Mouse (Mus musculus): Measurements from ENCODE around the gene B4galt1. TPM values are rescaled to one million over a fixed set of nuclear protein-coding genes. Genes with fewer than 3 reads are reported as not detected.
A peak's percentile ranks its signal among the peaks of the same experiment; 100 is the strongest.

The B4galt1 gene
- polyA plus RNA-seq, 1 experiment from 2014 or later, result 74.5 TPM

DNA sequence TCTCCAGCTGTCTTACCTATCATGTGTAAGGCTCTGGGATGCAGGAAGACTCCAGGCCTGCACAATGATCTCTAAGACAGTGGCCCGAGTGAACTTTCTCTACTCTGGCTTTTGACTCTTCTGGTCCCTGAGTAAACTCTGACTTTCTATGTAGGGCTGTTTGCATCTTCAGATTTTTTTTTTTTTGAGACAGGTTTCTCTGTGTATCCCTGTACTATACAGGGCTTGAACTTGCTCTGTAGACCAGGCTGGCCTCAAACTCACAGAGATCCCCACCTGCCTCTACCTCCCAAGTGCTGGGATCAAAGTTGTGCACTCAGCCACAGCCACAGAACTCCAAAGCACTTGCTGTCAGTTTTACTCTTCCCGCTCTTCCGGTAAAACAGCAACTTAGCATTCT, 16.8 kb downstream of the B4galt1 start:
- H3K4me3 ChIP-seq, result no peak overlapping the region
- peaks cover 38% of the 10 kb centered on the region for H3K4me1 ChIP-seq
- no peak for ATAC-seq (ENCODE audit: borderline replicate concordance, extremely low read depth, low FRiP score, low TSS enrichment)
- peak overlapping the region; percentile 83 for H3K27ac ChIP-seq
- H3K9me3 ChIP-seq, result no peaks in the 10 kb centered on the region
- WGBS, result 26% methylated on average over 3 of the region's 3 CpGs
- no peaks in the 10 kb centered on the region for H3K36me3 ChIP-seq
- H3K4me2 ChIP-seq, result peak overlapping the region; percentile 32; the same call in 1 of the 2 replicates
- H3K9ac ChIP-seq, result no peak overlapping the region
- no peaks in the 10 kb centered on the region for H3K27me3 ChIP-seq

GRCm38 (mm10) chr4:40834872-40835271, 18.9 kb downstream of the B4galt1 start:
- Histone ChIP-seq H3K9ac (no peak overlapping the region), H3K4me3 (no peak overlapping the region), H3K4me2 (no peak overlapping the region), H3K9me3 (no peaks in the 10 kb centered on the region), H3K4me1 (peaks cover 36% of the 10 kb centered on the region), H3K27ac (no peak overlapping the region), H3K27me3 (no peaks in the 10 kb centered on the region), H3K36me3 (no peaks in the 10 kb centered on the region)
- 82% methylated on average over 5 of the region's 5 CpGs for WGBS
- no peak for ATAC-seq (ENCODE audit: borderline replicate concordance, extremely low read depth, low FRiP score, low TSS enrichment)

- no peak for ATAC-seq (ENCODE audit: borderline replicate concordance, extremely low read depth, low FRiP score, low TSS enrichment)
- Histone ChIP-seq H3K4me2 (no peak overlapping the region), H3K27ac (no peak overlapping the region), H3K4me1 (peaks cover 33% of the 10 kb centered on the region), H3K9me3 (no peaks in the 10 kb centered on the region), H3K27me3 (no peaks in the 10 kb centered on the region), H3K36me3 (no peaks in the 10 kb centered on the region), H3K4me3 (no peak overlapping the region), H3K9ac (no peak overlapping the region)
- 90% methylated on average over 4 of the region's 4 CpGs for WGBS
These were observed 19.5 kb downstream of the B4galt1 start for GRCm38 (mm10) chr4:40834232-40834786.

DNA sequence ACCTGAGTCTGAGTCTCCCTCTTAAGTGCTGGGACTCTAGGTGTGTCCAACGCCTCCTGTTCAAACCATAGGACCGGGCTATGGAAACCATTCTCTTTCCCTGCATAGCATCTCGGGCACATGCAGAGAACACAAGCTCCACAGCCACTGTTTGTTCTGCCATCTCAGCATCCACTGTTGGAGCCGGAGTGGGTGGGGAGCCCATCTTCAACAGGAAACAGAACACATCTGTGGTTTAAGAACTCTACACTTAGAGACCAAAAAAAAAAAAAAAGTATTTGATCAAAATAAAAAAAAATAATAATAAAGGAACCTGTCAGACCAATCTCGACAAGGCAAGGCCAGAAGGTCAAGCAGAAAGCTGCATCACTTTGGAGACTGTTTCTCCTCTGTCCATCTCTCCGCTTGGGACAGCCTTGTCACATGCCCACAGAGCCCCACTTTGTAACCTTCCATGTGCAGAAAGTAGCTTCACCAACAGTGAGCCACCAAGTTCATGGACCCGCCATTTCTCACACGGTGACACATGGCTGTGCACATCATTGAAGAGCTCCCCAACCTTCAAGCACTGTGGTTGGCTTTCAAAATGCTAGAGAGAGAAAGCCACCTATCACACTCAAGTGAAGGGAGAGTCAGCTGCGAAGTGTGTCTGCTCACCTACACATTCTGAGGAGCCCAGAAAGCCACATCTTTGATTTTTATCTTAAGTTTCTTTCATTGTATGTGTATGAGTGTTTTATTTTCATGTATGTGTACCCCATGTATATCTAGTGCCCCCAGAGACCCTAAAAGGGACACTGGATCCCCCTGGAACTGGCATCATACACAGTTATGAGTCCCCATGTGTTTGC, 20.2 kb downstream of the B4galt1 start:
- peaks cover 26% of the 10 kb centered on the region for H3K4me1 ChIP-seq
- H3K36me3 ChIP-seq, result no peaks in the 10 kb centered on the region
- H3K4me2 ChIP-seq, result no peak overlapping the region
- WGBS, result 88% methylated on average over 9 of the region's 9 CpGs
- ATAC-seq (ENCODE audit: borderline replicate concordance, extremely low read depth, low FRiP score, low TSS enrichment), result no peak
- H3K4me3 ChIP-seq, result no peak overlapping the region
- H3K27ac ChIP-seq, result no peak overlapping the region
- no peaks in the 10 kb centered on the region for H3K27me3 ChIP-seq
- no peaks in the 10 kb centered on the region for H3K9me3 ChIP-seq
- no peak overlapping the region for H3K9ac ChIP-seq

DNA sequence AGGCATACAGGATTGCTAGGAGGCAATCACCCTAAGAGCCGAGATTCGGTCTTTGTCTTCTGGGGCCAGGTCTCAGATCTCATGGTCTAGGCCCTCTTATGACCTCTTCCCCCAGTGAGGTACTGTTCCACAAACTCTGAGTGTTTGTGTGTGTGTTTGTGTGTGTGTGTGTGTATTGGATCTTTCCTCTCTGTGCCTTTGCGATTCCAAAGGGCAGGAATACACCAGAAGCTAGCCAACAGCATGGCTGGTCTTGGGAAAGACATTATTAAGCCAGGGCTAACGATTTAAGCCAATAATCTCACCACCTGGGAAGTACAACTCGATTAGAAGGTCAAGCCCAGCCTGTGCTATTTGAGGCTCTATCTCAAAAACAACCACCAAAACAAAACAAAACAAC, 23.3 kb downstream of the B4galt1 start:
- no peak overlapping the region for H3K27ac ChIP-seq
- H3K27me3 ChIP-seq, result no peaks in the 10 kb centered on the region
- no peaks in the 10 kb centered on the region for H3K9me3 ChIP-seq
- ATAC-seq (ENCODE audit: borderline replicate concordance, extremely low read depth, low FRiP score, low TSS enrichment), result no peak
- H3K36me3 ChIP-seq, result no peaks in the 10 kb centered on the region
- no peak overlapping the region for H3K9ac ChIP-seq
- H3K4me1 ChIP-seq, result 0 out of 2 replicates have a peak, but pooled peaks cover 10% of the 10 kb centered on the region
- H3K4me2 ChIP-seq, result no peak overlapping the region
- WGBS, result 78% methylated on average over 5 of the region's 5 CpGs
- no peak overlapping the region for H3K4me3 ChIP-seq

GRCm38 (mm10) chr4:40829654-40830400, 24.0 kb downstream of the B4galt1 start:
- WGBS, result 78% methylated on average over 13 of the region's 13 CpGs
- peak overlapping the region; percentile 77; the same call in 1 of the 2 replicates for H3K27ac ChIP-seq

GRCm38 (mm10) chr4:40828910-40829309, 24.9 kb downstream of the B4galt1 start:
- Histone ChIP-seq H3K4me3 (no peak overlapping the region), H3K4me2 (no peak overlapping the region), H3K27me3 (no peaks in the 10 kb centered on the region), H3K4me1 (0 out of 2 replicates have a peak, but pooled peaks cover 10% of the 10 kb centered on the region), H3K9me3 (no peaks in the 10 kb centered on the region), H3K27ac (peak overlapping the region; percentile 77), H3K36me3 (no peaks in the 10 kb centered on the region), H3K9ac (no peak overlapping the region)
- 50% methylated on average over 7 of the region's 7 CpGs for WGBS
- peak; percentile 91 for ATAC-seq (ENCODE audit: borderline replicate concordance, extremely low read depth, low FRiP score, low TSS enrichment)

More at GRCm38 (mm10) chr4:40829654-40830400, 24.0 kb downstream of the B4galt1 start:
- Histone ChIP-seq H3K9ac (no peak overlapping the region), H3K27me3 (no peaks in the 10 kb centered on the region), H3K9me3 (no peaks in the 10 kb centered on the region), H3K4me2 (no peak overlapping the region), H3K4me3 (no peak overlapping the region), H3K36me3 (no peaks in the 10 kb centered on the region), H3K4me1 (0 out of 2 replicates have a peak, but pooled peaks cover 10% of the 10 kb centered on the region)
- no peak for ATAC-seq (ENCODE audit: borderline replicate concordance, extremely low read depth, low FRiP score, low TSS enrichment)

GRCm38 (mm10) chr4:40827926-40828325, 25.9 kb downstream of the B4galt1 start:
- Histone ChIP-seq H3K4me2 (no peak overlapping the region), H3K36me3 (no peaks in the 10 kb centered on the region)

DNA sequence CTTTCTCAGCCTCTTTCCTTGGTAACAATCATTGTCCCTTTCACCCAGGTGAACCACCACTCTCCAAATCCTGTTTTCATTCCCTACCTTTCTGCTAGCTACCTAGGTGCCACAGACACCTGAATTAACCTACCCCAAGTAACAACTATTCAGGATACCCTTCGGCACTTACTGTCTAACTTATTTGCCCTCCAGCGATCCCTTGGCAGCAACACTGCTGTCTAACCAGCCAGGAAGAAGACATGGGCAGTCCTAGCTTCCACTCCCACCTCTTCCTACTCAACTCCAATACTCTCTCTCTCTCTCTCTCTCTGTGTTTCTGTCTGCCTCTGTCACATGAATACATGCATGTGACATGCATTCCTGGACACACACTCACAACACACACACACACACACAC, 27.0 kb downstream of the B4galt1 start:
- Histone ChIP-seq H3K4me1 (peaks cover 10% of the 10 kb centered on the region; the same call in 1 of the 2 replicates), H3K27ac (no peak overlapping the region), H3K9ac (no peak overlapping the region), H3K4me2 (no peak overlapping the region), H3K27me3 (no peaks in the 10 kb centered on the region), H3K36me3 (peaks cover 7% of the 10 kb centered on the region; the same call in 1 of the 2 replicates), H3K9me3 (no peaks in the 10 kb centered on the region), H3K4me3 (no peak overlapping the region)
- no peak for ATAC-seq (ENCODE audit: borderline replicate concordance, extremely low read depth, low FRiP score, low TSS enrichment)
- 90% methylated on average over 2 of the region's 2 CpGs for WGBS

More at GRCm38 (mm10) chr4:40827926-40828325, 25.9 kb downstream of the B4galt1 start:
- H3K9me3 ChIP-seq, result no peaks in the 10 kb centered on the region
- H3K4me3 ChIP-seq, result no peak overlapping the region
- peak overlapping the region; percentile 77 for H3K27ac ChIP-seq
- no peak overlapping the region for H3K9ac ChIP-seq
- H3K27me3 ChIP-seq, result no peaks in the 10 kb centered on the region
- peak; percentile 68 for ATAC-seq (ENCODE audit: borderline replicate concordance, extremely low read depth, low FRiP score, low TSS enrichment)
- 0 out of 2 replicates have a peak, but pooled peaks cover 10% of the 10 kb centered on the region for H3K4me1 ChIP-seq
- 66% methylated on average over 9 of the region's 9 CpGs for WGBS

GRCm38 (mm10) chr4:40825981-40826380, 27.8 kb downstream of the B4galt1 start:
- peaks cover 14% of the 10 kb centered on the region; the same call in 1 of the 2 replicates for H3K36me3 ChIP-seq
- WGBS, result 96% methylated on average over 2 of the region's 2 CpGs
- H3K4me2 ChIP-seq, result no peak overlapping the region
- H3K27ac ChIP-seq, result no peak overlapping the region
- H3K9ac ChIP-seq, result no peak overlapping the region
- no peaks in the 10 kb centered on the region for H3K27me3 ChIP-seq
- no peak for ATAC-seq (ENCODE audit: borderline replicate concordance, extremely low read depth, low FRiP score, low TSS enrichment)
- H3K4me3 ChIP-seq, result no peak overlapping the region
- H3K4me1 ChIP-seq, result peaks cover 7% of the 10 kb centered on the region; the same call in 1 of the 2 replicates
- no peaks in the 10 kb centered on the region for H3K9me3 ChIP-seq

DNA sequence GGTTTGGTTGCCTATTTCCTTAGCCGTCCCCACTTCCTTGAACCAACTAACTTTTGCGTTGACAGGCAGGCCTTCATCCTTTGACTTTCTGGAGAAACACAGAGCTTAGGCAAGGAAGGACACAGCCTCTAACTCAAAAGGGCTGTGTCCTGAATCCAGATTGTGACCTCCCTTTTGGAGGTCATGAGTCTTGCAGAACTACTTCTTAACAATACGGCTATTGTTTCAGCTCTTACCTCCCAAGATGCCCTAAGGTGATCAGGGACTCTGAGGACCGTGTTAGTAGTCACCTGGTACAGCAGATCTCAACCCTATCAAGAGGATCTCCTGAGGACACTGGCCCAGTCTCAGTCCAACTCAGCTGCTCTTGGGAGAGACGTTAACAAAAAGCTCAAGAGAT, 28.7 kb downstream of the B4galt1 start:
- WGBS, result 59% methylated on average over 5 of the region's 5 CpGs
- Histone ChIP-seq H3K27me3 (no peaks in the 10 kb centered on the region), H3K4me1 (peaks cover 7% of the 10 kb centered on the region; the same call in 1 of the 2 replicates), H3K36me3 (peaks cover 14% of the 10 kb centered on the region; the same call in 1 of the 2 replicates), H3K4me2 (no peak overlapping the region), H3K27ac (no peak overlapping the region), H3K9ac (no peak overlapping the region), H3K4me3 (no peak overlapping the region), H3K9me3 (no peaks in the 10 kb centered on the region)
- no peak for ATAC-seq (ENCODE audit: borderline replicate concordance, extremely low read depth, low FRiP score, low TSS enrichment)
